Mouse (Mus musculus) CH12.LX (cell line): ENCODE data around the gene Zc3h12c. TPM values are rescaled to one million over a fixed set of nuclear protein-coding genes. Genes with fewer than 3 reads are reported as not detected.

Experiments
- DNase-seq: peaks from one replicate; pipeline ENCODE4 v3.0.0-alpha.2; 2013; ENCODE audit errors: extremely low read depth
- H3K27ac ChIP-seq: 2 replicates; pipeline ENCODE4 v1.5.1; 2012; ENCODE audit warnings: low read depth, mild to moderate bottlenecking, control low read depth, moderate library complexity; ENCODE audit not compliant: insufficient read depth
- H3K27me3 ChIP-seq: replicated peaks from 2 replicates; pipeline ENCODE3; 2012; ENCODE audit warnings: inconsistent platforms
- H3K36me3 ChIP-seq, 2 experiments: replicated peaks in 1 of 2; 2 replicates each; pipeline versions ENCODE3 to v1.6.1; 2012; ENCODE audit warnings: inconsistent platforms in 1 of 2, low read length in 1 of 2, mild to moderate bottlenecking in 1 of 2, mixed read lengths in 1 of 2, moderate library complexity in 1 of 2; ENCODE audit not compliant: control insufficient read depth in 1 of 2, insufficient read depth in 1 of 2
- H3K4me1 ChIP-seq, 2 experiments: 2 replicates each; pipeline ENCODE4 v1.6.1; 2012; ENCODE audit warnings: inconsistent platforms in 1 of 2, moderate library complexity in 1 of 2; ENCODE audit not compliant: insufficient read depth in 2 of 2, control insufficient read depth in 1 of 2
- H3K4me2 ChIP-seq: 2 replicates; pipeline ENCODE4 v1.6.1; 2012; ENCODE audit warnings: low read depth, mild to moderate bottlenecking, control low read depth; ENCODE audit not compliant: poor library complexity, insufficient read depth, severe bottlenecking
- H3K4me3 ChIP-seq, 3 experiments: fragments of 150-350 bp in 1 of 3; sonication (generic) in 1 of 3; replicated peaks in 1 of 3; 2 replicates each; pipeline versions ENCODE3 to v1.5.1; 2011 to 2012; ENCODE audit warnings: low read depth in 2 of 3, low read length in 2 of 3, mild to moderate bottlenecking in 2 of 3, moderate library complexity in 2 of 3, control low read depth in 1 of 3, improper control_type of control experiment in 1 of 3, inconsistent platforms in 1 of 3, mixed read lengths in 1 of 3; ENCODE audit not compliant: poor library complexity in 1 of 3
- H3K79me2 ChIP-seq: replicated peaks from 2 replicates; pipeline ENCODE4 v1.6.1; 2012; ENCODE audit warnings: mild to moderate bottlenecking, moderate library complexity; ENCODE audit not compliant: control insufficient read depth, poor library complexity, insufficient read depth, severe bottlenecking; ENCODE audit errors: extremely low read depth
- H3K9ac ChIP-seq: 2 replicates; pipeline ENCODE4 v1.6.1; 2012; ENCODE audit warnings: low read depth, mild to moderate bottlenecking, control low read depth, moderate library complexity; ENCODE audit not compliant: insufficient read depth
- H3K9me3 ChIP-seq: replicated peaks from 2 replicates; pipeline ENCODE3; 2012; ENCODE audit warnings: low read length, inconsistent platforms, mixed read lengths
- BHLHE40 ChIP-seq: IDR thresholded peaks from 2 replicates; pipeline ENCODE4 v1.6.1; 2011; ENCODE audit warnings: mild to moderate bottlenecking, low read depth, low read length, improper control_type of control experiment
- CHD1 ChIP-seq: IDR thresholded peaks from 2 replicates; pipeline ENCODE4 v1.6.1; 2012; ENCODE audit warnings: low read depth, low read length, improper control_type of control experiment, inconsistent platforms
- CHD2 ChIP-seq: IDR thresholded peaks from 2 replicates; pipeline ENCODE4 v1.6.1; 2011; ENCODE audit warnings: low read length, improper control_type of control experiment
- CTCF ChIP-seq, 2 experiments: IDR thresholded peaks in 1 of 2; conservative IDR thresholded peaks in 1 of 2; 2 replicates each; pipeline ENCODE4 v1.5.1; 2011 to 2012; ENCODE audit warnings: low read depth in 2 of 2, low read length in 2 of 2, improper control_type of control experiment in 1 of 2, inconsistent platforms in 1 of 2, mild to moderate bottlenecking in 1 of 2, moderate library complexity in 1 of 2
- E2F4 ChIP-seq: IDR thresholded peaks from 2 replicates; pipeline ENCODE4 v1.6.1; 2011; ENCODE audit warnings: low read depth, low read length, improper control_type of control experiment; ENCODE audit not compliant: insufficient replicate concordance
- ELF1 ChIP-seq: IDR thresholded peaks from 2 replicates; pipeline ENCODE4 v1.6.1; 2014; ENCODE audit warnings: low read depth, mild to moderate bottlenecking, inconsistent platforms, low read length, improper control_type of control experiment
- EP300 ChIP-seq: IDR thresholded peaks from 2 replicates; pipeline ENCODE4 v1.6.1; 2011; ENCODE audit warnings: low read length, improper control_type of control experiment
- ETS1 ChIP-seq: conservative IDR thresholded peaks from 2 replicates; pipeline ENCODE4 v1.6.1; 2012; ENCODE audit warnings: low read depth, mild to moderate bottlenecking, inconsistent platforms, low read length, improper control_type of control experiment, moderate library complexity
- GABPA ChIP-seq: IDR thresholded peaks from 2 replicates; pipeline ENCODE4 v1.6.1; 2012; ENCODE audit warnings: low read depth, low read length, improper control_type of control experiment, inconsistent platforms; ENCODE audit not compliant: insufficient replicate concordance
- HCFC1 ChIP-seq: IDR thresholded peaks from 2 replicates; pipeline ENCODE4 v1.6.1; 2012; ENCODE audit warnings: low read depth, mild to moderate bottlenecking, inconsistent platforms, low read length, improper control_type of control experiment
- IRF4 ChIP-seq: IDR thresholded peaks from 2 replicates; pipeline ENCODE4 v1.6.1; 2014; ENCODE audit warnings: low read depth, mild to moderate bottlenecking, inconsistent platforms, low read length, improper control_type of control experiment
- JUN ChIP-seq: IDR thresholded peaks from 2 replicates; pipeline ENCODE4 v1.6.1; 2011; ENCODE audit warnings: low read depth, mild to moderate bottlenecking, low read length, improper control_type of control experiment, moderate library complexity; ENCODE audit not compliant: insufficient read depth
- JUND ChIP-seq: conservative IDR thresholded peaks from 2 replicates; pipeline ENCODE4 v1.6.1; 2011; ENCODE audit warnings: low read depth, low read length, improper control_type of control experiment
- KAT2A ChIP-seq: IDR thresholded peaks from 2 replicates; pipeline ENCODE4 v1.6.1; 2012; ENCODE audit warnings: low read length, improper control_type of control experiment, inconsistent platforms; ENCODE audit not compliant: insufficient replicate concordance
- MAFK ChIP-seq: IDR thresholded peaks from 2 replicates; pipeline ENCODE4 v1.6.1; 2011; ENCODE audit warnings: low read length, improper control_type of control experiment; ENCODE audit not compliant: insufficient replicate concordance
- MAX ChIP-seq: IDR thresholded peaks from 2 replicates; pipeline ENCODE4 v1.6.1; 2011; ENCODE audit warnings: low read length, improper control_type of control experiment
- MAZ ChIP-seq: IDR thresholded peaks from 2 replicates; pipeline ENCODE4 v1.6.1; 2012; ENCODE audit warnings: low read depth, mild to moderate bottlenecking, inconsistent platforms, low read length, improper control_type of control experiment, moderate library complexity
- MEF2A ChIP-seq: IDR thresholded peaks from 2 replicates; pipeline ENCODE4 v1.6.1; 2014; ENCODE audit warnings: low read depth, mild to moderate bottlenecking, inconsistent platforms, low read length, improper control_type of control experiment, borderline replicate concordance
- MXI1 ChIP-seq: IDR thresholded peaks from 2 replicates; pipeline ENCODE4 v1.6.1; 2011; ENCODE audit warnings: mild to moderate bottlenecking, low read depth, low read length, improper control_type of control experiment
- MYC ChIP-seq: IDR thresholded peaks from 2 replicates; pipeline ENCODE4 v1.6.1; 2011; ENCODE audit warnings: low read depth, mild to moderate bottlenecking, improper control_type of control experiment, low read length
- NELFE ChIP-seq: IDR thresholded peaks from 2 replicates; pipeline ENCODE4 v1.6.1; 2011; ENCODE audit warnings: low read depth, low read length, improper control_type of control experiment
- NRF1 ChIP-seq: IDR thresholded peaks from 2 replicates; pipeline ENCODE4 v1.6.1; 2014; ENCODE audit warnings: low read depth, mild to moderate bottlenecking, inconsistent platforms, low read length, improper control_type of control experiment, moderate library complexity
- PAX5 ChIP-seq: IDR thresholded peaks from 2 replicates; pipeline ENCODE4 v1.6.1; 2012; ENCODE audit warnings: low read length, inconsistent platforms, mixed read lengths
- POLR2A ChIP-seq: IDR thresholded peaks from 2 replicates; pipeline ENCODE4 v1.6.1; 2011; ENCODE audit warnings: low read depth, mild to moderate bottlenecking, improper control_type of control experiment, low read length
- POLR2AphosphoS2 ChIP-seq: IDR thresholded peaks from 2 replicates; pipeline ENCODE4 v1.6.1; 2011; ENCODE audit warnings: low read depth, low read length, improper control_type of control experiment
- RAD21 ChIP-seq: IDR thresholded peaks from 2 replicates; pipeline ENCODE4 v1.6.1; 2011; ENCODE audit warnings: low read depth, mild to moderate bottlenecking, low read length, improper control_type of control experiment, moderate library complexity
- RCOR1 ChIP-seq: conservative IDR thresholded peaks from 2 replicates; pipeline ENCODE4 v1.6.1; 2012; ENCODE audit warnings: low read depth, mild to moderate bottlenecking, inconsistent platforms, low read length, improper control_type of control experiment
- SIN3A ChIP-seq: IDR thresholded peaks from 2 replicates; pipeline ENCODE4 v1.6.1; 2012; ENCODE audit warnings: low read length, improper control_type of control experiment, inconsistent platforms
- SMC3 ChIP-seq: IDR thresholded peaks from 2 replicates; pipeline ENCODE4 v1.6.1; 2011; ENCODE audit warnings: low read depth, low read length, improper control_type of control experiment
- TBP ChIP-seq: conservative IDR thresholded peaks from 2 replicates; pipeline ENCODE4 v1.6.1; 2011; ENCODE audit warnings: low read depth, low read length, improper control_type of control experiment
- TCF12 ChIP-seq: IDR thresholded peaks from 2 replicates; pipeline ENCODE4 v1.6.1; 2014; ENCODE audit warnings: low read depth, mild to moderate bottlenecking, inconsistent platforms, low read length, improper control_type of control experiment
- UBTF ChIP-seq: IDR thresholded peaks from 2 replicates; pipeline ENCODE4 v1.6.1; 2012; ENCODE audit warnings: low read depth, mild to moderate bottlenecking, inconsistent platforms, low read length, improper control_type of control experiment, moderate library complexity
- USF1 ChIP-seq: IDR thresholded peaks from 2 replicates; pipeline ENCODE4 v1.6.1; 2014; ENCODE audit warnings: low read depth, mild to moderate bottlenecking, inconsistent platforms, low read length, improper control_type of control experiment
- USF2 ChIP-seq: conservative IDR thresholded peaks from 2 replicates; pipeline ENCODE4 v1.6.1; 2011; ENCODE audit warnings: low read depth, low read length, improper control_type of control experiment
- ZC3H11A ChIP-seq: IDR thresholded peaks from 2 replicates; pipeline ENCODE4 v1.6.1; 2012; ENCODE audit warnings: low read depth, mild to moderate bottlenecking, inconsistent platforms, low read length, improper control_type of control experiment
- ZKSCAN1 ChIP-seq: IDR thresholded peaks from 2 replicates; pipeline ENCODE4 v1.6.1; 2012; ENCODE audit warnings: low read depth, inconsistent platforms, low read length, improper control_type of control experiment, borderline replicate concordance
- ZMIZ1 ChIP-seq: IDR thresholded peaks from 2 replicates; pipeline ENCODE4 v1.6.1; 2012; ENCODE audit warnings: low read depth, mild to moderate bottlenecking, inconsistent platforms, low read length, improper control_type of control experiment
- ZNF384 ChIP-seq: IDR thresholded peaks from 2 replicates; pipeline ENCODE4 v1.6.1; 2012; ENCODE audit warnings: low read depth, low read length, improper control_type of control experiment, inconsistent platforms
- dilution Hi-C: fragments of 300-500 bp; cut with MboI; formaldehyde crosslinking; loops from 2 replicates; pipeline ENCODE4 v1.14.3; 2020; ENCODE audit warnings: low sequenced_read_pairs; ENCODE audit not compliant: extremely low pct_unique_long_range_greater_than_20kb, extremely low pct_ligation_motif_present
- in situ Hi-C: fragments of 300-500 bp; cut with MboI; formaldehyde crosslinking; loops from 3 replicates; pipeline ENCODE4 v1.14.3; 2019; ENCODE audit warnings: low sequenced_read_pairs, low pct_ligation_motif_present, low pct_unique_long_range_greater_than_20kb, mixed read lengths
- polyA plus RNA-seq: library from polyadenylated mRNA; unstranded; fragments of >175 nt; gene quantifications from 2 replicates; pipeline ENCODE4 v1.2.1, GENCODE M21; 2012; ENCODE audit warnings: low read depth; ENCODE audit not compliant: insufficient read length
- total RNA-seq, 2 experiments: library from RNA; depleted of rRNA; stranded (reverse); fragments of 300-350 nt in 1 of 2; fragments of >200 nt in 1 of 2; gene quantifications; 2 replicates each; pipeline ENCODE4 v1.2.3; 2012 to 2014

The Zc3h12c gene
- total and polyA plus RNA-seq, 3 experiments: 11.2 to 36.1 (median 21.7) TPM

DNA sequence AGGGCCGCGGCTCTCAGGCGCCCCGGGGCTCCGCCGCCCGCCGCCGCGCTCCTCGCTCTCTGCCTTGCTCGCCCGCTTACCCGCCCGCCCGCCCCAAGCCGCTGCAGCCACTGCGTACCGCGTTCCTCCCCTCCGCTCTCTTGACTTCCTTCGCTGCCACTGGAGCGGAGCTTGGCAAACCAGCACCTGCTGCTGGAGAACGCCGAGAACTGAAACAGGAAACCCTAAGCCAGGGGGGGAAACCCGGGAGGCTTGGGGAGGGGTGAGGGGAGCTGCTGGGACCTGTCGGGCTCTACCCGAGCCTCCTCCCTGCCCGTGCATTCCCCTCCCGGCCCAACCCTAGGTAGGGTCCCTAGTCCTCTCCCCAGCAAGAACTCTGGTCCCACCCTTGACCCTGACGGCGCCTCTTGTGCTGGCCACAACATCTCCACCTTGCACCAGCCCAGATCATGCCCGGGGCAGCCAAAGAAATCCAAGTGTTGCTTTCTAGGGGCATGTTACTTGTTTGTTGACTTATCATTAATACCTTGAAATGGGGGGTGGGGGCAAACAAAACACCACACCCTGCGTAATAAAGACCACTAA, 406 bp upstream of the Zc3h12c start:
- no peaks in the 10 kb centered on the region for H3K27me3 ChIP-seq
- H3K4me1 ChIP-seq: peaks cover 15 to 38% of the 10 kb centered on the region in 2 experiments; a peak in 3 of 4 replicates
- peak overlapping the region; percentile 64 to 94 (median 90) for H3K4me3 ChIP-seq
- in situ Hi-C loops: loop anchor here (5.0 kb wide), 1 partner anchor 94 kb away; no protein-coding TSS in a partner anchor
- DNase-seq: peak; percentile 90
- H3K4me2 ChIP-seq: peak overlapping the region; percentile 57; the same call in 1 of the 2 replicates
- peak overlapping the region; percentile 88 for H3K9ac ChIP-seq
- no peak for TF ChIP-seq ZNF384
- peak; percentile 71; the same call in 1 of the 2 replicates for TF ChIP-seq MEF2A
- no peak for TF ChIP-seq JUN
- TF ChIP-seq ZC3H11A: no peak
- TF ChIP-seq PAX5: no peak
- TF ChIP-seq POLR2A: peak; percentile 76
- TF ChIP-seq HCFC1: no peak
- peak; percentile 85 for TF ChIP-seq TCF12
- TF ChIP-seq IRF4: peak; percentile 85
- no peak for TF ChIP-seq JUND
- TF ChIP-seq CHD2: peak; percentile 70; the same call in 1 of the 2 replicates
- TF ChIP-seq ZMIZ1: peak; percentile 53; the same call in 1 of the 2 replicates
- peak; percentile 35; the same call in 1 of the 2 replicates for TF ChIP-seq SMC3
- TF ChIP-seq SIN3A: no peak
- no peak for TF ChIP-seq USF1
- TF ChIP-seq RCOR1: no peak
- TF ChIP-seq TBP: peak; percentile 75
- peak in 1 of 2 experiments; percentile 15; a peak in 1 of 4 replicates for TF ChIP-seq CTCF (conservative IDR thresholded peaks at IDR 0.05 in 1 of 2, IDR thresholded peaks at IDR 0.05 in 1 of 2; ENCODE audit: low read depth in 2 of 2, low read length in 2 of 2)
- TF ChIP-seq NELFE: 0 out of 2 replicates have a peak, but pooled peaks have one; percentile 28
- TF ChIP-seq MAZ: peak; percentile 91; the same call in 1 of the 2 replicates
- TF ChIP-seq MYC: no peak
- TF ChIP-seq EP300: peak; percentile 46; the same call in 1 of the 2 replicates
- TF ChIP-seq ZKSCAN1: no peak
- TF ChIP-seq NRF1: no peak
- TF ChIP-seq BHLHE40: peak; percentile 77
- TF ChIP-seq CHD1: no peak
- no peak for TF ChIP-seq KAT2A
- no peak for TF ChIP-seq MAX
- peak; percentile 48 for TF ChIP-seq ELF1
- TF ChIP-seq MAFK: no peak
- no peak for TF ChIP-seq USF2
- no peak for TF ChIP-seq GABPA
- TF ChIP-seq ETS1: peak; percentile 75
- peak; percentile 24; the same call in 1 of the 2 replicates for TF ChIP-seq POLR2AphosphoS2
- peak; percentile 41; the same call in 1 of the 2 replicates for TF ChIP-seq UBTF
- TF ChIP-seq RAD21: no peak; the same call in none of the 2 replicates
- no peak; the same call in 1 of the 2 replicates for TF ChIP-seq MXI1
- no peak for TF ChIP-seq E2F4
- H3K9me3 ChIP-seq: no peaks in the 10 kb centered on the region
- H3K79me2 ChIP-seq: peaks cover 40% of the 10 kb centered on the region
- H3K36me3 ChIP-seq: peaks cover 2 to 9% of the 10 kb centered on the region in 2 experiments
- peak overlapping the region; percentile 77 for H3K27ac ChIP-seq
- dilution Hi-C loops: no loop called here
